Mouse (Mus musculus) ovary, postnatal 10 days (tissue): Measurements from ENCODE around the gene Wdr25.

Experiments
- DNase-seq: peaks from one replicate; pipeline ENCODE4 v3.0.0; 2022; ENCODE audit warnings: low spot score

The Wdr25 gene

GRCm38 (mm10) chr12:108896006-108896405, 2.6 kb downstream of the Wdr25 start:
- no peak for DNase-seq

DNA sequence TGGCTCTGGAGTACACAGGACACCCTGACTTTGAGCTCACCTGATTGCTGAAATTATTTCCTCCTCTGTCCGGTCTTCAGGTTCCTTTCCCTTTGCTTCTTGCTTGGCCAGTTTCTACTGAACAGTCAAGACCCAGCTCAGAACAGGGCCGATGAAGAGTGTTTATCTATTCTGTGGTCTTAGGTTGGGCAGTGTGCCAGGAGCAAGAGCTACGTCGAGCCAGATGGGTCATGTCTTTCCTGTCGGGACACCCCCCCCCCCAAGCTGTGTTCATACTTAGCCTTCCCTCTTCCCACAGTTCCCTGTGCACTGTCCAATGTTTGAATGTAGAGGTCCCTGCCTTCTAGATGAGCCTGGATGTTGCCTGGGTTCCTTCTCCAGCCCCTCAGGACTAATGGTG, 7.9 kb downstream of the Wdr25 start:
- no peak for DNase-seq

GRCm38 (mm10) chr12:108902940-108903339, 9.5 kb downstream of the Wdr25 start:
- DNase-seq, result no peak

- peak; percentile 17 for DNase-seq
Observed at GRCm38 (mm10) chr12:108903600-108904275, 10.3 kb downstream of the Wdr25 start.

DNA sequence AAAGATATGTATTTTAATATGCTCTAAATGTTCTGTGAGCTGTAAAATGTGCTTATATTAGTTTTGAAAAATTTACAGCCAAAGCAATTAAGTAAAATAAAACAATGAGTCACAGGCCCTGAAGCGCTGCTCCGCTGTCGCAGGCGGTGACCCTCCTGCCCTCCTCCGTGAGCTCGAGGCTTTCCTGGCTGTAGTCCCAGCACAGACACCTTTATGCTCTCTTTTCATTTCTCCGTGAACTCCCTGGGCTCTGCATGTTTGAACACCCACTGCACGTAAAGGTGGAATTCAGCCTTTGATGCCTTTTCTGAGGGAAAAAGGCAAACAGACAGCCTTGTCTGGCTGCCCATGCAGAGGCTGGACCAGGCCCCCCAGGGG, 10.8 kb downstream of the Wdr25 start:
- no peak for DNase-seq

GRCm38 (mm10) chr12:108905620-108906302, 12.3 kb downstream of the Wdr25 start:
- no peak for DNase-seq

DNA sequence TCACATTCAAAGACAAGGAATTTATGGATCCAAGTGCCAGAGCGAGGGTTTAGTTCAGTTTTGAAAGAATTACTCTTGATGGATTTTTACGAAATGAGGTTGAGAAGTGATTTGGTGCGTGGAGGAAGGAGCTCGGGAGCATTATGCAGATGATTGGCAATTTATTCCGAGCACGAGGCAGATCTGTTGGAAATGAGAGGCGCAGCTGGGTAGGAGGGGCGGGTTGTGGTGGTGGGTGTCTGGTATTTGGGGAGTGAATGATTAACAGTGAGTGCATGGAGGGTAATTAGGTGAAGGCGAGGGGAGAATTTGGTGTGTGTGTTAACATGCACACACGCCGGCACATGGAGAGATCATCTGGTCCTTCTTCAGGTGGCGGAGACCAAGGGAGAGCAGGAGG, 13.0 kb downstream of the Wdr25 start:
- no peak for DNase-seq

DNA sequence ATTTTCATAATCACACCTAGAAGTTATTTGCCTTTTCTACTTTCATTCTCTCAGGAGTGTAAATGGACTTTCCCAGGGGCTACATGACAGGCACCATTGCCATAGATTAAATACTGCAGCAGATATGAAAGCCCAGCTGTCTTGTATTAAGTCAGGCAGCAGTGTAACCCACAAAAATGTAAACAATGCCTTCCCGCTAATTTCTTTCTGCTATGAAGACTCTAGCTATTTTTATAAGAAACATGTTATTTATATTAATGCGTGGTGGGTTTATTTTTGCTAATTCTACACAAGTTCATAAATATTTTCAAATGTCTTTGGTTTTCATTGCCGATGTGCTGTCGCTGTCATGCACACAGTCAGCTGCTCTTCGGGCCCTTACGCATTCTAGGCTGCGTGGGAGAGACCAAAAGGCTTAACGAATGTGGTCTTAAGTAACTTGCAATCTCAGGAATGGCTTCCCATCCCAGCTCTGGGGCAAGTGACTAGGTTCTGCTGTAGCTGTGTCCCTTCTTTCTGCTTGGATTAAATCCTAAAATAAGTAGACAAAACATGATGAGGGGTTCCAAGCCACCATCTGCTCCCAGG, 16.5 kb downstream of the Wdr25 start:
- DNase-seq, result no peak

DNA sequence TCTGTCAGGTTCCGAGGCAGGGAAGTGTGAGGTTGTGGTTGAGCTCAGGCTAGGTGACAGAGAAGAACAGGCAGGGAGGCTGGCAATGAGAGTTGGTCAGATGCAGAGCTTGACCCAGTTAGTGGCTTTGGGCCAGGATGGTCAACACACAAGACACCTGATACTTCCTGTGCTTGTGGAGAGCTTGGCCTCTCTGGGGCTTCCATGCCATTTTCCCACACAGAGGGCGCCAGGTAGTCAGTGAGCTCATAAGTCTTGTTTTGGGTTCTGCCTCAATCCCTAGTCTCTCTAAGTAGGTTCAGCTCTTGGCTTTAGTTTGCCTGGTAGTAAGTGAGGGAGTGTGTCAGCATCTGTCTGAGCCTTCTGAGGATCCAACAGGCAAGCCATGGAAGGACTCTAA, 19.0 kb downstream of the Wdr25 start:
- DNase-seq, result no peak

GRCm38 (mm10) chr12:108914198-108914597, 20.8 kb downstream of the Wdr25 start:
- DNase-seq, result no peak

DNA sequence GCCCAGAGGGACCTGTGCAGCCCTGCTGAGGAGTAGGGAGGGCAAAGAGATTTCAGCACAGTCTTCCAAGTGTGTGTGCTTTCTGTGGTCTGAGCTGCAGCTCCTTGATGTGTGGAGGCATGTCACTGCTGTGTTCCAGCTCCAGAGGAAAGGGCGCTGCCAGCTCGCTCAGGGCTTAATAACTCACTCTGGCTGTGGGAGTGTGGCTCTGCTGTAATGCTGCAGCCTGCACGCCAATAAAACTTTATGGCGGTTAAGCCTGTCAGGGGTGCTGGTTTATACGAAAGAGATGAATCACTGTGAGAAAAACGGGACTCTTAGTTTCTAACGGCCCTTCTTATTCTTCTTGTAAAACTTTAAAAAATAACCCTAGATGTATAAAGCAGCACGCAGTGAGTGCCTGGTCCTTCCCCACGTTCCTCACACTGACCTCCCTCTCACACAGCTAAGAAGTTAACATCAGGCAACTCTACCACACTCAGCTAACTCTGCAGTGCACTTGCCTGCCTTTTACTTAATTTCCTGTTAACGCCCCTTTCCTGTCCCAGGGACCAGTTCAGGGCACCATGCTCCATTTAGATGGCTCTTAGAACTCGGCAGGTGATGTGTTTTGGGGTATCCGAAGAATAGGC, 21.4 kb downstream of the Wdr25 start:
- no peak for DNase-seq

- no peak for DNase-seq
Observed at GRCm38 (mm10) chr12:108915893-108916292, 22.5 kb downstream of the Wdr25 start.

GRCm38 (mm10) chr12:108916447-108917042, 23.1 kb downstream of the Wdr25 start:
- DNase-seq, result no peak

DNA sequence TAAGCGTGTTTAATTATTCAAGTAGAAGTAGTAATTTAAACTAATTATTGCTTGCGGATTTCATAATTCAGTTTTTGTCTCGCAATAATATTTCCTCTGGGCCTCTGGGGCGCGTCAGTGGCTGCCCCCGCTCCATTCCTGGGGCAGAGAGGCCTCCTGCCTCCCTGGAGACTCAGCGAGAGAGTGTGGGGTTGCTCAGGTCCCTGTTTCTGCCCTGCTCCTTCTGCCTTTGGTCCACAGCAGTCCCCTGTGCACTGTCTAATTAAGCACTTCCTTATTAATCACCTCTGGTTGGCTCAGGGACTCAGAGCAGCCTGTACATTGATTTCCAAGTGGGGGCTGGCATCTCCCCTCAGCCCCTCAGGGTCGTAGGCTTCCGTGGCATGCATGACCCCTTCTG, 24.1 kb downstream of the Wdr25 start:
- DNase-seq, result no peak

- DNase-seq, result no peak
Observed at GRCm38 (mm10) chr12:108918753-108919152, 25.3 kb downstream of the Wdr25 start.

- no peak for DNase-seq
Observed at GRCm38 (mm10) chr12:108926606-108927111, 33.2 kb downstream of the Wdr25 start.

GRCm38 (mm10) chr12:108928249-108928648, 34.8 kb downstream of the Wdr25 start:
- DNase-seq, result no peak

GRCm38 (mm10) chr12:108929475-108929874, 36.0 kb downstream of the Wdr25 start:
- DNase-seq, result no peak

DNA sequence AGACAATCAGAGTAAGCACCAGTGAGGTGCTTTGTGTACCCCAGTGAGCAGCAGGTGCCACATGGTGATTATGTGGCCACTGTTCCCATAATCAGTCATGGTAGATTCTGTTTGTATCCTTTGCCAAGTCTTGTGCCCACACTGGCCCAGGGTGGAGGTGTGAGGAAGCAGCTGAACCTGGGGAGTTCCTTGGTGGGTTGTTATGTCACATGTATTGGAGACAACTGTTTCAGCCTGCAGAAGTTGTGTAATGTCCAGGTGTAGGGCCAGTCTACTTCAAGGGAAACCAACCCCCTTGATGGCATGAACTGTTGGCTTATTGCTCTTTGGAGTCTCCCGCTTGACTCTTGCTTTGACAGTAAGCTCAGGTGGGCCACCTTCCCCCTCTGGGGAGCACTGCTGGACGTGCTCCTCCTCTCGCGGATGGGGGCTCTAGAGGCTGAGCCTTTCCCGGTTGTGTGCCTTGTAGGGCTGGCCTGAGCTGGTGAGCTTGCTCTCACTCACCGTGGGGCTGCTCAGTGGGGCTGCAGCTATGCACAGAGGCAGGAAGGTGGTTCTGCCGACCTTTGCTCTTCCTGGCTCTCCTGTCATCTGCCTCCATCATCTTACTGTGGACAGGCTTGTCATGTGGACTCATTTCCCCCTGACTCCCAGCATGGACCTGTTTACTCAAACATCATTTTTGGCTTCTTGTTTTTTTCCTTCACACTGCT, 38.1 kb downstream of the Wdr25 start:
- DNase-seq, result no peak

DNA sequence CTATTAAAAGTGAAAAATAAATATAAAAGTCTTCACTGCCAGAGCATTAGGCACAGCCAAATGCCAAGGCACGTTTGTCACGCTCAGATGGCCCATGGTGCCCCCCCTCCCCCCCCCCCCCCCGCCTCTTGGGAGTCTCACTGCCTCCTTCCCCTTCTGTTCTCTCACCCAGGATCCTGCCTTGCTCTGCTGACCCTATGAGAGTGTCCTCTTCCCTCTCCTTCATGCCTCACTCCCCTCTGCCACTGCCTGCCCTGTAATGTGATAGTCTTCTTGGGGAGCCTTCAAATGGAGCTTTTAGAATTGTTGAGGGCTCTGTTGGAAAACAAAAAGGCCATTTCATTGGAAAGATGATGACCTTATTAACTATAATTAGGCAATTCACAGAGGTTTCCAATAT, 38.7 kb downstream of the Wdr25 start:
- DNase-seq, result no peak

DNA sequence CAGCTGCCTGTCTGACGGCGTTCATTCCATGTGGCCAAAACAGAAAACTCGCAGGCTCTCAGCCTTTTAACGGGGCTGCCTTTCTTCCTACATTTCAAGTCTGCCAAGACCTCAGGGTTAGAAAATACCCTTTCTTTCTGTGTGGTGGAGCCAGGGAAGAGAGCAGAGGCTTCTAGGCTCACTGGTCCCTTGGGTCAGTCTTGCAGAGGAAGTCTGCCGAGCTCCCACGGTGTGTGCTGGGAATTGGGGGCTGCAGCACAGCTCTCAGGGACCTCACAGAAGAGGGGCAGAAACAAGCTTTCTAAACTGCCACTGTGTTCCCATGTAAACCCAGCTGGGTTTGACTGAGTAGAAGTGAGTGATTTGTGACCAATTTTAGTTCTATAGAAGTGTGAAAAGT, 40.8 kb downstream of the Wdr25 start:
- no peak for DNase-seq

DNA sequence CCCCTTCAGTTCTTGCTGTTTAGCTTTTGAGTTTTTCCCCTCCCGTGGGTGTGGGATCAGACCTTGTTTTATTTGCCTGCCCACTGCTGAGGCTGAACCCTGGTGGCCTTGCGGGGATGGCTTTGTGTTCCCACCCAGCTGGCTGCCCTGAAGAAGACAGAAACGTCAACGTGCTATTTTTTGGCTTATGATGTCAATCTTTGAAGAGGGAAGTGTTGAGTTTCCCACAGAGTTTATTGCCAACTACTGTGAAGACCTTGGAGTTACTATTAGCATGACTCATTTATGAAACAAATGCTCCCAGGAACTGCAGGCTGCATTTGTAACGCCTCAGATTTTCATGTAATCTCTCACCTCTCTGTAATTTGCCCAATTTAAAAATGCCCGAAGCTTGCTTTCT, 43.4 kb downstream of the Wdr25 start:
- no peak for DNase-seq
